Mouse (Mus musculus) forebrain, embryonic 12.5 days (tissue): ENCODE results near the gene Scaf4. TPM values are rescaled to one million over a fixed set of nuclear protein-coding genes. Genes with fewer than 3 reads are reported as not detected.

Experiments
- ATAC-seq: fragments of 200-750 bp; cut with Nextera tagmentation; 2 replicates; pipeline ENCODE4 v1.8.0; 2017; ENCODE audit warnings: moderate TSS enrichment; ENCODE audit not compliant: low FRiP score
- H3K27ac ChIP-seq: fragments of 300-500 bp; sonication (generic); 2 replicates; pipeline ENCODE4 v1.5.1; 2016; ENCODE audit warnings: mild to moderate bottlenecking
- H3K27me3 ChIP-seq: fragments of 300-500 bp; sonication (generic); 2 replicates; pipeline ENCODE4 v1.6.1; 2016; ENCODE audit warnings: mild to moderate bottlenecking
- H3K36me3 ChIP-seq: fragments of 300-500 bp; sonication (generic); replicated peaks from 2 replicates; pipeline ENCODE4 v1.6.1; 2016; ENCODE audit warnings: mild to moderate bottlenecking
- H3K4me1 ChIP-seq: fragments of 300-500 bp; sonication (generic); 2 replicates; pipeline ENCODE4 v1.6.1; 2016
- H3K4me2 ChIP-seq: fragments of 300-500 bp; sonication (generic); 2 replicates; pipeline ENCODE4 v1.6.1; 2016; ENCODE audit warnings: mild to moderate bottlenecking, moderate library complexity
- H3K4me3 ChIP-seq: fragments of 300-500 bp; sonication (generic); replicated peaks from 2 replicates; pipeline ENCODE4 v1.5.1; 2016; ENCODE audit warnings: mild to moderate bottlenecking
- H3K9ac ChIP-seq: fragments of 300-500 bp; sonication (generic); 2 replicates; pipeline ENCODE4 v1.6.1; 2016; ENCODE audit warnings: mild to moderate bottlenecking
- H3K9me3 ChIP-seq: fragments of 300-500 bp; sonication (generic); 2 replicates; pipeline ENCODE4 v1.6.1; 2016
- WGBS: fragments of 180-500 bp; shearing (Covaris S2); methylation state at CpG from one replicate; pipeline ENCODE4 v1.1.7; 2016; 5-methylcytosine and 5-hydroxymethylcytosine counted together
- polyA plus RNA-seq: library from polyadenylated mRNA; unstranded; fragments of >200 nt; fragmentation: Nextera tagmentation; extraction: Ambion mirVana; gene quantifications from 2 replicates; pipeline ENCODE4 v1.2.1, GENCODE M21; 2016

Scaf4 gene
- polyA plus RNA-seq, 1 experiment from 2014 or later: 39.4 TPM

GRCm38 (mm10) chr16:90283266-90283904 lies 918 bp downstream of the Scaf4 start:
- ATAC-seq: peak; percentile 7; the same call in 1 of the 2 replicates
- Histone ChIP-seq H3K4me2 (peak overlapping the region; percentile 84), H3K36me3 (no peaks in the 10 kb centered on the region), H3K9me3 (no peaks in the 10 kb centered on the region), H3K27ac (peak overlapping the region; percentile 97), H3K4me1 (peaks cover 47% of the 10 kb centered on the region), H3K4me3 (peak overlapping the region; percentile 88), H3K27me3 (no peaks in the 10 kb centered on the region), H3K9ac (peak overlapping the region; percentile 99)
- WGBS: under 1% methylated on average over 52 of the region's 53 CpGs

GRCm38 (mm10) chr16:90282620-90283265 lies 1.6 kb downstream of the Scaf4 start:
- Histone ChIP-seq H3K36me3 (no peaks in the 10 kb centered on the region), H3K27ac (peak overlapping the region; percentile 97; the same call in 1 of the 2 replicates), H3K4me3 (peak overlapping the region; percentile 88), H3K9me3 (no peaks in the 10 kb centered on the region), H3K4me2 (peak overlapping the region; percentile 84), H3K27me3 (no peaks in the 10 kb centered on the region), H3K9ac (peak overlapping the region; percentile 99), H3K4me1 (peaks cover 47% of the 10 kb centered on the region)
- 32% methylated on average over 14 of the region's 14 CpGs for WGBS
- ATAC-seq: no peak

GRCm38 (mm10) chr16:90281406-90281805 lies 2.9 kb downstream of the Scaf4 start:
- H3K4me1 ChIP-seq: peaks cover 47% of the 10 kb centered on the region
- no peak overlapping the region for H3K9ac ChIP-seq
- H3K27ac ChIP-seq: no peak overlapping the region
- no peak overlapping the region for H3K4me3 ChIP-seq
- 89% methylated on average over 9 of the region's 9 CpGs for WGBS
- H3K4me2 ChIP-seq: 0 out of 2 replicates have a peak overlapping the region, but pooled peaks have one; percentile 84
- no peaks in the 10 kb centered on the region for H3K9me3 ChIP-seq
- no peaks in the 10 kb centered on the region for H3K36me3 ChIP-seq
- H3K27me3 ChIP-seq: no peaks in the 10 kb centered on the region
- ATAC-seq: no peak

- H3K9ac ChIP-seq: no peak overlapping the region
- no peak overlapping the region for H3K4me3 ChIP-seq
- ATAC-seq: no peak
- no peak overlapping the region for H3K27ac ChIP-seq
- WGBS: 88% methylated on average over 5 of the region's 5 CpGs
- no peaks in the 10 kb centered on the region for H3K9me3 ChIP-seq
- H3K27me3 ChIP-seq: no peaks in the 10 kb centered on the region
- H3K4me1 ChIP-seq: peaks cover 47% of the 10 kb centered on the region
- H3K36me3 ChIP-seq: no peaks in the 10 kb centered on the region
- no peak overlapping the region for H3K4me2 ChIP-seq
These were observed 3.3 kb downstream of the Scaf4 start for GRCm38 (mm10) chr16:90280989-90281388.

GRCm38 (mm10) chr16:90280515-90280914 lies 3.8 kb downstream of the Scaf4 start:
- no peak for ATAC-seq
- peaks cover 47% of the 10 kb centered on the region for H3K4me1 ChIP-seq
- H3K27me3 ChIP-seq: no peaks in the 10 kb centered on the region
- H3K36me3 ChIP-seq: no peaks in the 10 kb centered on the region
- H3K4me2 ChIP-seq: no peak overlapping the region
- no peak overlapping the region for H3K9ac ChIP-seq
- H3K4me3 ChIP-seq: no peak overlapping the region
- 79% methylated on average over 2 of the region's 2 CpGs for WGBS
- no peak overlapping the region for H3K27ac ChIP-seq
- no peaks in the 10 kb centered on the region for H3K9me3 ChIP-seq

GRCm38 (mm10) chr16:90279058-90279457 lies 5.2 kb downstream of the Scaf4 start:
- no peaks in the 10 kb centered on the region for H3K36me3 ChIP-seq
- H3K4me1 ChIP-seq: peaks cover 40% of the 10 kb centered on the region
- no peak overlapping the region for H3K27ac ChIP-seq
- WGBS: 73% methylated on average over 6 of the region's 6 CpGs
- no peaks in the 10 kb centered on the region for H3K27me3 ChIP-seq
- no peak for ATAC-seq
- no peaks in the 10 kb centered on the region for H3K9me3 ChIP-seq
- no peak overlapping the region for H3K4me3 ChIP-seq
- H3K9ac ChIP-seq: no peak overlapping the region
- no peak overlapping the region for H3K4me2 ChIP-seq

- no peak for ATAC-seq
These were observed 8.8 kb downstream of the Scaf4 start for GRCm38 (mm10) chr16:90275521-90275920.

GRCm38 (mm10) chr16:90266581-90266980 lies 17.7 kb downstream of the Scaf4 start:
- H3K4me1 ChIP-seq: peaks cover 3% of the 10 kb centered on the region; the same call in 1 of the 2 replicates
- no peak overlapping the region for H3K4me3 ChIP-seq
- H3K9me3 ChIP-seq: no peaks in the 10 kb centered on the region
- peaks cover 4% of the 10 kb centered on the region for H3K36me3 ChIP-seq
- no peak overlapping the region for H3K4me2 ChIP-seq
- WGBS: 47% methylated on average over 1 of the region's 1 CpGs
- no peak overlapping the region for H3K9ac ChIP-seq
- H3K27me3 ChIP-seq: no peaks in the 10 kb centered on the region
- no peak for ATAC-seq
- H3K27ac ChIP-seq: no peak overlapping the region

More at GRCm38 (mm10) chr16:90275521-90275920, 8.8 kb downstream of the Scaf4 start:
- Histone ChIP-seq H3K4me2 (no peak overlapping the region), H3K36me3 (no peaks in the 10 kb centered on the region), H3K9me3 (no peaks in the 10 kb centered on the region), H3K9ac (no peak overlapping the region), H3K27me3 (no peaks in the 10 kb centered on the region), H3K4me1 (peaks cover 13% of the 10 kb centered on the region), H3K4me3 (no peak overlapping the region), H3K27ac (no peak overlapping the region)
- 88% methylated on average over 6 of the region's 6 CpGs for WGBS

- no peak overlapping the region for H3K27ac ChIP-seq
- no peak overlapping the region for H3K4me2 ChIP-seq
- H3K9ac ChIP-seq: no peak overlapping the region
- no peaks in the 10 kb centered on the region for H3K27me3 ChIP-seq
- no peak for ATAC-seq
- WGBS: 80% methylated on average over 1 of the region's 1 CpGs
- H3K4me3 ChIP-seq: no peak overlapping the region
- H3K36me3 ChIP-seq: peaks cover 15% of the 10 kb centered on the region
- peaks cover 3% of the 10 kb centered on the region; the same call in 1 of the 2 replicates for H3K4me1 ChIP-seq
- no peaks in the 10 kb centered on the region for H3K9me3 ChIP-seq
These were observed 19.2 kb downstream of the Scaf4 start for GRCm38 (mm10) chr16:90265106-90265505.

GRCm38 (mm10) chr16:90264021-90264420 lies 20.3 kb downstream of the Scaf4 start:
- ATAC-seq: no peak
- Histone ChIP-seq H3K4me1 (peaks cover 3% of the 10 kb centered on the region; the same call in 1 of the 2 replicates), H3K27me3 (no peaks in the 10 kb centered on the region), H3K9ac (no peak overlapping the region), H3K9me3 (no peaks in the 10 kb centered on the region), H3K4me3 (no peak overlapping the region), H3K36me3 (peaks cover 25% of the 10 kb centered on the region), H3K27ac (no peak overlapping the region), H3K4me2 (no peak overlapping the region)
- 87% methylated on average over 5 of the region's 5 CpGs for WGBS

- no peak for ATAC-seq
- WGBS: 95% methylated on average over 2 of the region's 2 CpGs
These were observed 22.5 kb downstream of the Scaf4 start for GRCm38 (mm10) chr16:90261791-90262190.

GRCm38 (mm10) chr16:90260097-90260496 lies 24.2 kb downstream of the Scaf4 start:
- Histone ChIP-seq H3K9ac (no peak overlapping the region), H3K4me1 (no peaks in the 10 kb centered on the region), H3K36me3 (peaks cover 46% of the 10 kb centered on the region), H3K27ac (no peak overlapping the region), H3K9me3 (no peaks in the 10 kb centered on the region), H3K27me3 (no peaks in the 10 kb centered on the region), H3K4me2 (no peak overlapping the region), H3K4me3 (no peak overlapping the region)
- no peak for ATAC-seq
- 96% methylated on average over 4 of the region's 4 CpGs for WGBS

More at GRCm38 (mm10) chr16:90261791-90262190, 22.5 kb downstream of the Scaf4 start:
- no peaks in the 10 kb centered on the region for H3K27me3 ChIP-seq
- H3K4me2 ChIP-seq: no peak overlapping the region
- H3K4me3 ChIP-seq: no peak overlapping the region
- H3K4me1 ChIP-seq: peaks cover 3% of the 10 kb centered on the region; the same call in 1 of the 2 replicates
- H3K9me3 ChIP-seq: no peaks in the 10 kb centered on the region
- peaks cover 39% of the 10 kb centered on the region for H3K36me3 ChIP-seq
- H3K27ac ChIP-seq: no peak overlapping the region
- no peak overlapping the region for H3K9ac ChIP-seq
